Mouse (Mus musculus): ENCODE measurements around the gene Fabp3.

- TF ChIP-seq EP300 (IDR thresholded peaks at IDR 0.05; ENCODE audit: insufficient read depth, low read depth, low read length): 0 out of 2 replicates have a peak, but pooled peaks have one; percentile 46
- TF ChIP-seq CTCF (IDR thresholded peaks at IDR 0.05): peak; percentile 48
These were observed 554 bp upstream of the Fabp3 start for GRCm38 (mm10) chr4:130307851-130308230.

Measured in heart, adult 2 months (tissue).